Mouse (Mus musculus) erythroblast, embryonic 14.5 days (primary cell): ENCODE results near the gene Bptf.

Experiments used
- GATA1 ChIP-seq: IDR thresholded peaks from 2 replicates; pipeline ENCODE4 v1.6.1; 2012; ENCODE audit warnings: low read length, inconsistent platforms, mixed read lengths
- TAL1 ChIP-seq: IDR thresholded peaks from 3 replicates; pipeline ENCODE4 v1.6.1; 2012; ENCODE audit warnings: low read length, inconsistent platforms, mixed read lengths

DNA sequence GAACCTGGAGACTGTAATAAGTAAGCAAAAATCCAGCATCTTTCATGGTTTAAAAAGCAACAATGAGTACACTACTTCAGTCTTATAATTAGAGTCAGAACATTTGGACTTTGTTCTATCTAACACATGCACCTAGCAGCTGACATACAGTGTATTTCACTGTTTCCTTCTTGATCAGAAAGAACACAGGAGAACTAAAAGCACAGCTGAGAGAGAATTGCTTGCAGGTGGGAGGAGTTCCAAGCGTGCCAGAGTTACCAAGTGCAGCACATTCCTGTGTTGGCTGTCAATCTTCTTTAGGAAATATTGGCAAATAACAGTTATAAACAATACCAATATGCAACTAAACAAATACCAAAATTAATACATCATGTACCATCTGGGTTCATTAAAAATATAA lies 71.0 kb downstream of the Bptf start:
- no peak for TF ChIP-seq TAL1
- no peak for TF ChIP-seq GATA1
